Mouse (Mus musculus) myocyte (in vitro differentiated cells): ENCODE measurements around the gene Armc9.

ENCODE experiments used
- CEBPB ChIP-seq: IDR thresholded peaks from 2 replicates; pipeline ENCODE4 v1.6.1; 2011; ENCODE audit warnings: mild to moderate bottlenecking, moderate library complexity; ENCODE audit not compliant: poor library complexity, insufficient read depth, severe bottlenecking
- E2F4 ChIP-seq: IDR thresholded peaks from one replicate; pipeline ENCODE4 v1.6.1; 2011; ENCODE audit warnings: mild to moderate bottlenecking, control low read depth, moderate library complexity; ENCODE audit not compliant: insufficient read depth
- MAX ChIP-seq: IDR thresholded peaks from one replicate; pipeline ENCODE4 v1.6.1; 2011; ENCODE audit warnings: low read depth, mild to moderate bottlenecking, control low read depth
- MYOD1 ChIP-seq, 3 experiments: IDR thresholded peaks; one replicate each; pipeline ENCODE4 v1.6.1; 2011; ENCODE audit warnings: control low read depth in 2 of 3, low read depth in 2 of 3, mild to moderate bottlenecking in 2 of 3, moderate library complexity in 1 of 3; ENCODE audit not compliant: insufficient read length in 2 of 3, control insufficient read depth in 1 of 3
- MYOG ChIP-seq, 3 experiments: IDR thresholded peaks; one replicate each; pipeline ENCODE4 v1.6.1; 2011; ENCODE audit warnings: control low read depth in 2 of 3, low read depth in 2 of 3, mild to moderate bottlenecking in 2 of 3; ENCODE audit not compliant: insufficient read length in 2 of 3, control insufficient read depth in 1 of 3, insufficient read depth in 1 of 3
- POLR2A ChIP-seq: IDR thresholded peaks from one replicate; pipeline ENCODE4 v1.6.1; 2011; ENCODE audit warnings: low read depth, mild to moderate bottlenecking, control low read depth, moderate library complexity; ENCODE audit not compliant: insufficient read length
- POLR2AphosphoS2 ChIP-seq: IDR thresholded peaks from one replicate; pipeline ENCODE4 v1.6.1; 2011; ENCODE audit warnings: low read depth, control low read depth; ENCODE audit not compliant: insufficient read length
- TCF12 ChIP-seq: IDR thresholded peaks from one replicate; pipeline ENCODE4 v1.6.1; 2011; ENCODE audit warnings: mild to moderate bottlenecking, control low read depth; ENCODE audit not compliant: poor library complexity, insufficient read depth, severe bottlenecking
- TCF3 ChIP-seq: IDR thresholded peaks from one replicate; pipeline ENCODE4 v1.6.1; 2011; ENCODE audit warnings: low read depth, control low read depth; ENCODE audit not compliant: insufficient read length
- USF1 ChIP-seq: IDR thresholded peaks from one replicate; pipeline ENCODE4 v1.6.1; 2011; ENCODE audit warnings: low read depth, mild to moderate bottlenecking, control low read depth, moderate library complexity

DNA sequence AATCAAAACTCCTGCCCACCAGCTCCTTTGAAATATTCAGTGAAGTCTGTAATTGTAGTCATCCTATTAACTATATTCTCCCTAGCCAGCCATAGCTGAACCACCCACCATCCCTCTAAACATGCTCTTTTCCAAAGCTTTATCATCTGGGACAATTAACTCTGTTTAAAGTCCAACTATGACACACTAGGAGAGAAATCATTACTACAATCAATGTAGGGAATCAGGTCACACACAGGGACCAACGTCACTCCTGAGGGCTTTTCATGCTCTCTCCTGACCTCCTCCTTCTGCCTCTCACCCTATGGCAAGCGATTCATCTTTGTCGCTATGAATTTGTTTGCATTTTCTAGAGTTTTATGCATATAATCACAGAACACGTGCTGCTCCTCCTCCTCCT is 132.9 kb downstream of the Armc9 start:
- TF ChIP-seq POLR2A (no peak), USF1 (no peak), E2F4 (no peak), MYOG (IDR thresholded peaks at IDR 0.05; ENCODE audit: control insufficient read depth in 1 of 3, insufficient read depth in 1 of 3, insufficient read length in 2 of 3, low read depth in 2 of 3) (no peak), TCF12 (no peak), POLR2AphosphoS2 (no peak), MAX (no peak), CEBPB (no peak), MYOD1 (IDR thresholded peaks at IDR 0.05; ENCODE audit: control insufficient read depth in 1 of 3, insufficient read length in 2 of 3, low read depth in 2 of 3) (no peak), TCF3 (no peak)
